Mouse (Mus musculus): ENCODE data around the gene Polr1c.

DNA sequence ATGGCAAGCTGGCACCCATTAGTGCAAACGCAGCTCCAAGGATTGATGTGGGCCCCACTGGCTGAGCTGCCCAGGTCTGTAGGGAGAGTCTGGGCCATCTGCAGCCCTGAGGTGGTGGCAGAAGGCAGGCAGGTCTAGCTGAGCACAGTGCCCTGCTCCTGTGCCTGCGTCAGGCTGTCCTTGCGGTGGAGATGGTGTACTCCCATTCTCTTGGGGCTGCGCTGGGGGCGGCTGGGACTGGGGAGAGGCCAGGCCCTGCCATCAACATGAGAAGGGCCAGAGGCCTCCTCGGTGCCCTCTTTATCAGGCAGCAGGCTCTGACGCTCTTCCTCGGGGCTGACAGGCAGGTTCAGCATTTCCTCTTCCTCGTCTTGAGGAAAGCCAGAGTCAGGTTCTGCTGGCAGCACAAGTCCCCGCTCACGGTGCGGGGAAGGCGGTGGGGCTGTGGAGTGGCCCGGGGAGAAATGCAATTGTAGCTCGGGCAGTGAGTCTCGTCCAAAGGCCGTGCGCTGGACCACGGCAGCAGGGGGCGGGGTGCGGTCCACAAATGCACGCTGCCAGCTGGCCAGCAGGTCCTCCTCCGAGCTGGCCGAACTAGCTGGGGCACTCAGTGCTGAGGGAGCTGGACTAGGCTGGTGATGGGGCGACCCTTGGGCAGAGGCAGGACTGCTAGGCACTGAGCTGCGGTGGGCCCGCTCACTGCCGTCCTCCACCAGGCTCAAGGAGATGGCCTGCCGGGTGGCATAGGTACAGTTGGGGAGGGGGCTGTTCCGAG is 10.6 kb upstream of the Polr1c start:
- TF ChIP-seq EP300 (IDR thresholded peaks at IDR 0.05; ENCODE audit: low read depth), result no peak
- TF ChIP-seq CTCF (IDR thresholded peaks at IDR 0.05; ENCODE audit: low read depth), result no peak
